Mouse (Mus musculus) spleen, adult 2 months (tissue): ENCODE data around the gene Tmem44. TPM values are rescaled to one million over a fixed set of nuclear protein-coding genes. Genes with fewer than 3 reads are reported as not detected.

Experiments used
- DNase-seq, 2 experiments: peaks; one replicate each; pipeline versions ENCODE4 v3.0.0 to v3.0.0-alpha.2; 2012 to 2021; ENCODE audit warnings: low spot score in 2 of 2, low read depth in 1 of 2
- H3K27ac ChIP-seq: fragments of 200-500 bp; 2 replicates; pipeline ENCODE4 v1.5.1; 2012; ENCODE audit warnings: low read length, inconsistent platforms; ENCODE audit not compliant: insufficient read depth
- H3K27me3 ChIP-seq: fragments of 200-500 bp; 2 replicates; pipeline ENCODE4 v1.6.1; 2012; ENCODE audit warnings: mild to moderate bottlenecking, moderate library complexity, low read length, inconsistent platforms; ENCODE audit not compliant: control insufficient read depth, insufficient read depth
- H3K36me3 ChIP-seq: fragments of 200-500 bp; 2 replicates; pipeline ENCODE4 v1.6.1; 2012; ENCODE audit warnings: mild to moderate bottlenecking, low read length, inconsistent platforms; ENCODE audit not compliant: control insufficient read depth, insufficient read depth
- H3K4me1 ChIP-seq: fragments of 200-500 bp; 2 replicates; pipeline ENCODE4 v1.6.1; 2011; ENCODE audit warnings: inconsistent platforms; ENCODE audit not compliant: control insufficient read depth, insufficient read depth, insufficient read length
- H3K4me3 ChIP-seq: fragments of 200-500 bp; 2 replicates; pipeline ENCODE4 v1.5.1; 2011; ENCODE audit warnings: mild to moderate bottlenecking, inconsistent platforms; ENCODE audit not compliant: insufficient read depth, insufficient read length; ENCODE audit errors: extremely low read depth
- CTCF ChIP-seq: fragments of 200-500 bp; IDR thresholded peaks from 2 replicates; pipeline ENCODE4 v1.5.1; 2011; ENCODE audit warnings: mild to moderate bottlenecking, inconsistent platforms; ENCODE audit not compliant: insufficient read depth, insufficient read length, insufficient replicate concordance; ENCODE audit errors: extremely low read depth
- POLR2A ChIP-seq: fragments of 200-500 bp; IDR thresholded peaks from 2 replicates; pipeline ENCODE4 v1.6.1; 2011; ENCODE audit warnings: low read depth, low read length, inconsistent platforms
- WGBS: fragments of 180-500 bp; shearing (Covaris S2); methylation state at CpG from one replicate; pipeline ENCODE4 v1.1.7; 2018; 5-methylcytosine and 5-hydroxymethylcytosine counted together
- polyA plus RNA-seq: library from polyadenylated mRNA; depleted of rRNA; stranded (reverse); fragments of >200 nt; gene quantifications from 2 replicates; pipeline ENCODE4 v1.2.3, GENCODE M21; 2012

Gene Tmem44
- polyA plus RNA-seq, 1 experiment = 3.5 TPM

DNA sequence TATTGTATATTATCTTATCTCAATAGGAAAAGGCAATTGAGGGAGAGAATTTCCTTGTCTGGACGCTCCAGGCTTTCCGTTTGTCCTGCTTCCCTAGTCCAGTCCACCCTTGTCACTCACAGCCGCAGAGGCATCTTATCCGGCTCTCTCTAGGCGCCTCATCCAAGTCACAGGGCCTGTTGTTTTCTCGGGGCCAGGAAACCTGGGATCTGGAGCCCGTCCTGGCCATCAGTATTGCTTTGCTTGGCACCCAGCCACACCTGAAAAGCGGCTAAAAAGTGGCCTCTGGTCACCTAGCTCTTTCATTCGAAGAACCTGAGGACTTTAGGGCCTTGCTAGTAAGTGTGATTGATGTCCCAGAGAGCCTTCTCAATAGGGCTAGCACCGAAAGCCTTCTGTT lies 43.5 kb downstream of the Tmem44 start:
- peaks cover 7% of the 10 kb centered on the region; the same call in 1 of the 2 replicates for H3K4me1 ChIP-seq
- H3K27me3 ChIP-seq = no peaks in the 10 kb centered on the region
- TF ChIP-seq CTCF (no peak), POLR2A (no peak)
- H3K4me3 ChIP-seq = no peak overlapping the region
- no peaks in the 10 kb centered on the region for H3K36me3 ChIP-seq
- WGBS = 86% methylated on average over 10 of the region's 10 CpGs
- no peak for DNase-seq
- no peak overlapping the region for H3K27ac ChIP-seq

GRCm38 (mm10) chr16:30505311-30506031 lies 45.2 kb downstream of the Tmem44 start:
- no peaks in the 10 kb centered on the region for H3K27me3 ChIP-seq
- DNase-seq = no peak
- no peaks in the 10 kb centered on the region for H3K4me1 ChIP-seq
- H3K4me3 ChIP-seq = no peak overlapping the region
- H3K36me3 ChIP-seq = no peaks in the 10 kb centered on the region
- no peak for TF ChIP-seq CTCF
- no peak for TF ChIP-seq POLR2A
- WGBS = 84% methylated on average over 11 of the region's 11 CpGs
- H3K27ac ChIP-seq = no peak overlapping the region

DNA sequence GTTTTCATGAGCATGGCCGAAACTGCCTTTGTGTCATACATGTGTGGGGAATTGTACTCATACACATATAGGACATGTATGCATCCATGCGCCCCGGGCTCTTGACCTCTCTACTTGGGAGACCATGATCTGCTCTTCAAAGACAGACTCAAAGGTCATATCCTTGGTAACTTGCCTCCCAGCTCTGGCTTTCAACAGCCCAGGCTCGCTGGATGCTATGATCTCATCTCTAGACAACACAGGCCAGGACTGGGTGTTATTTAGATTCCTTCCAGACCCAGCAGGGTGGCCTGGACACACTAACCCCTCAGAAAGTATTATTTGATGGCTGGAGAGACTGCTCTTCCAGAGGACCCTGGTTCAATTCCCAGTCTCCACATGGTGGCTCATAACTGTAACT lies 45.8 kb downstream of the Tmem44 start:
- TF ChIP-seq POLR2A (no peak), CTCF (no peak)
- no peaks in the 10 kb centered on the region for H3K36me3 ChIP-seq
- H3K27ac ChIP-seq = no peak overlapping the region
- WGBS = 81% methylated on average over 4 of the region's 4 CpGs
- no peaks in the 10 kb centered on the region for H3K27me3 ChIP-seq
- no peaks in the 10 kb centered on the region for H3K4me1 ChIP-seq
- H3K4me3 ChIP-seq = no peak overlapping the region
- DNase-seq = no peak

DNA sequence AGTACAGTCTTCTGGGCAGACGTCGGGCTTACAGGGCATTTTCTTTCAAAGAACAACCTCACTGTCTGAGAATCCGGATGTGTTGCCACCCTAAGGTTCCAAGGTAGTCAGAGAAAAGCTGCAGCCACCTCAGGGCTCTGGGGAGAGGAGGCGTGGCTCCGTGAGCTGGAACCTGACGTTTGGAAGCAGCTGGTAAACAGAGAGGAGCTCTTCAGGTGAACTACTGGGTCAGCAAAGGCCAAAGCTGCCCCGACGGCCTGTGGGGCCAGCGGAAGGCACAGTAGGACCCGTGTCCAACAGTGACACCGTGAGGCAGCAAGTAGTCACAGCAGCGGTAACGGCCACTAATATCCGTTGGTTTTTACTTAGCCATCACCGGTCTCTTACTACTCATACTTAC lies 46.7 kb downstream of the Tmem44 start:
- DNase-seq = peak in 1 of 2 experiments; percentile 57
- no peaks in the 10 kb centered on the region for H3K36me3 ChIP-seq
- H3K4me1 ChIP-seq = no peaks in the 10 kb centered on the region
- H3K27me3 ChIP-seq = no peaks in the 10 kb centered on the region
- whole genome bisulfite sequencing = 14% methylated on average over 15 of the region's 15 CpGs
- TF ChIP-seq POLR2A (no peak), CTCF (peak; percentile 84; the same call in 1 of the 2 replicates)
- H3K27ac ChIP-seq = no peak overlapping the region
- no peak overlapping the region for H3K4me3 ChIP-seq

DNA sequence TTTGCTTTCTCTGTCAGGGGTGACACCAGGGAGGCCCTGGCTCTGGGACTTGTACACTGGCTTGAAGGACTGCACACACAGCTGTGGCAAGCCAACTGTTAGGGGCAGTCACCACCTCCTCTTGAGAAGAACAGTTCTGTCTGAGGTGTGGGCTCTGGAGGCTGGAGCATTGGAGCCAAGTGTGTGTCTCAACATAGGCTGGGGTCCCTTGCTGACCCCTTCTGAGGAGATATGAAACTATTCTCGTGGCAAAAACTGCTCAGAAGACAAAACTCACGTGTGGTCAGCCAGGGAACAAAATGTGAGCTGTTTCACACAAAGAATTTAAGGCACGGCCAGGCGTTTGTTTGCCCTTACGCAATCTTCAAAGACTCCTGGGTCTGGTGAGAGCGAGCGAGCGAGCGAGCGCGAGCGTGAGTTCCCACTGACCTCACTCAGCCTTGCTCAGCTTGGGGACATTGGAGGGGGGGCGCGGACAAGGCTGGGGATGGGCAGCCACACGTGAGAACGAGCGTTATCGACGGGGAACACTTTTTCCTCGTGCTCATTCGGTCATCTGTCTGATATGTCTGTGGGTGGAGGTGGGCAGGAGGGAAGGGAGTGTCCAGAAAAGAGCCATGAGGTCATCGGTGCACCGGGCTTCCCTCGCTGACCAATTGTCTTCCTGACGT lies 48.3 kb downstream of the Tmem44 start:
- DNase-seq = no peak
- H3K4me3 ChIP-seq = no peak overlapping the region
- no peaks in the 10 kb centered on the region for H3K4me1 ChIP-seq

DNA sequence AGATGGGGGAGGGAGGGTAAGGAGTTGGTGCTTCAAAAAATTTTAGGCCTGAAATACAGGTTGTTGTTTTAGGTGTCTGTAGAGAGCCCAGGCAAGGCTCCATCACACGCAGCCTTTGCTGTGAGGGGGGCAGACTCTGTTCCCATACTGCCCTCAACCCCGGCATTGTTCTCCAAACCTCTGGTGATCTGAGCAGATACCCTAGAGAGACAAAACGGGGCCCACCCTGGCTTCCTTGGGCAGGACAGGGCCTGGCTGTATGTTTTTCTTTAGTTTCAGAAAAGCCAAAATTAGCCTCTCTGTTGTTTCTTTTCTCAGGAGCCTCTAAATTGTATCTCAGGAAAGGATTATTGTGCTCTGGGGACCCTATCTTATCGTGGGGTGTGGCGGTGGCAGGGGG lies 49.0 kb downstream of the Tmem44 start:
- 60% methylated on average over 5 of the region's 5 CpGs for WGBS
- Histone ChIP-seq H3K4me1 (no peaks in the 10 kb centered on the region), H3K36me3 (no peaks in the 10 kb centered on the region), H3K4me3 (no peak overlapping the region), H3K27ac (no peak overlapping the region), H3K27me3 (no peaks in the 10 kb centered on the region)
- DNase-seq = no peak
- TF ChIP-seq POLR2A (no peak), CTCF (no peak)

More for the DNA sequence above, 48.3 kb downstream of the Tmem44 start:
- TF ChIP-seq POLR2A (no peak), CTCF (no peak)
- Histone ChIP-seq H3K36me3 (no peaks in the 10 kb centered on the region), H3K27me3 (no peaks in the 10 kb centered on the region), H3K27ac (no peak overlapping the region)
- whole genome bisulfite sequencing = 42% methylated on average over 25 of the region's 25 CpGs

- Histone ChIP-seq H3K27me3 (no peaks in the 10 kb centered on the region), H3K27ac (no peak overlapping the region), H3K4me3 (no peak overlapping the region), H3K36me3 (no peaks in the 10 kb centered on the region), H3K4me1 (no peaks in the 10 kb centered on the region)
- TF ChIP-seq CTCF = no peak
- no peak for TF ChIP-seq POLR2A
- DNase-seq = no peak
- 91% methylated on average over 7 of the region's 7 CpGs for WGBS
Observed at GRCm38 (mm10) chr16:30500223-30500622, 50.4 kb downstream of the Tmem44 start.
